In the genomic region with DNA sequence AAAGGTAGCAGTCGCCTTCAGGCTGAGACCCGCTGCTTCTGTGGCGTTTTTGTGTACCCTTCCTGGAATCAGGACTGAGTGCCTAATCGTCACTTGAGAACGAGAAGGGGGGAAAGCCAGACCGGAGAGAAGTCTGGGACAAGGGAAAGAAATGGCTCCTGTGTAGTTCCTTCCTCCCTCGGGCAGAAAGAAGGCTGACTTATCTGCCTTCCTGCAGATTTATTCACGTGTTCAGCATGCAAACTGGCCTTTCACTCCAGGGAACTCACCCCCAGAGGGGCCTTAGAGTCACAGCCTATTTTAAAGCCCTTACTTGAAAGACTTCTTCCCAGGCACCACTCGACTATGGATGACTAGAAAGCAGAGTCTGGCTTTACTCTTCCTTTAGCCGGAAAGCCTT, we compare ENCODE assay signal across 10 mouse cellular contexts. TPM values are rescaled to one million over a fixed set of nuclear protein-coding genes. Genes with fewer than 3 reads are reported as not detected.
DNase-seq lines count a peak whose midpoint lies in the region; ATAC-seq lines count a peak whose summit lies in the region.
"Had no signal": no experiment of that assay in that cellular context is flagged by ENCODE, and none has a peak within 500 bp of the region (broad histone marks: within the 10 kb centered on the region; RNA-seq: fewer than 3 reads in every experiment).

No protein-coding gene starts in this region.

- no peaks in the 10 kb centered on the region for H3K36me3 ChIP-seq in heart, embryonic 11.5 days (ENCODE audit: control insufficient read depth, insufficient read depth, low read length)
- no peaks in the 10 kb centered on the region for H3K36me3 ChIP-seq in hindbrain, embryonic 14.5 days (replicated peaks; ENCODE audit: control insufficient read depth, insufficient read depth)
- H3K36me3 ChIP-seq in midbrain, embryonic 12.5 days, result no peaks in the 10 kb centered on the region

- no peak for ATAC-seq in heart, embryonic 11.5 days (replicated peaks; ENCODE audit: insufficient number of reproducible peaks, low FRiP score, low TSS enrichment)
- ATAC-seq in hindbrain, embryonic 14.5 days (ENCODE audit: low FRiP score), result no peak
- ATAC-seq in midbrain, embryonic 12.5 days (ENCODE audit: low FRiP score, low read depth), result no peak

- no peak for DNase-seq in heart, postnatal 4 days
- DNase-seq in R1 (ENCODE audit: low read depth, low spot score), result peak; percentile 28
- DNase-seq in hindbrain, embryonic 14.5 days (ENCODE audit: low spot score), result no peak
- no peak for DNase-seq in ovary, postnatal 14 days (ENCODE audit: low spot score)
- no peak for DNase-seq in c-Kit-positive CD71-positive TER-119-positive erythroid progenitor cells, embryonic 14.5 days (ENCODE audit: low spot score)
- DNase-seq in cerebellum, adult 18-20 months, result no peak
- DNase-seq: cerebellum, adult 11 months; kidney, postnatal 10 days had no signal

- peak overlapping the region; percentile 69 for H3K4me2 ChIP-seq in heart, embryonic 11.5 days
- H3K4me2 ChIP-seq in hindbrain, embryonic 14.5 days (replicated peaks), result peak overlapping the region; percentile 97; the same call in 1 of the 2 replicates
- peak overlapping the region; percentile 95; the same call in 1 of the 2 replicates for H3K4me2 ChIP-seq in midbrain, embryonic 12.5 days (replicated peaks)

- H3K27ac ChIP-seq in heart, embryonic 11.5 days (ENCODE audit: low read depth, low read length), result peak overlapping the region; percentile 90
- H3K27ac ChIP-seq in hindbrain, embryonic 14.5 days, result peak overlapping the region; percentile 33; the same call in 1 of the 2 replicates
- H3K27ac ChIP-seq in midbrain, embryonic 12.5 days (replicated peaks), result peak overlapping the region; percentile 54

- WGBS in heart, embryonic 11.5 days (ENCODE audit: insufficient replicate concordance), result 12% methylated on average over 10 of the region's 10 CpGs
- 11% methylated on average over 10 of the region's 10 CpGs for WGBS in hindbrain, embryonic 14.5 days
- 7% methylated on average over 10 of the region's 10 CpGs for WGBS in midbrain, embryonic 12.5 days

- H3K9ac ChIP-seq in heart, embryonic 11.5 days (ENCODE audit: low read depth, low read length), result peak overlapping the region; percentile 67
- no peak overlapping the region for H3K9ac ChIP-seq in hindbrain, embryonic 14.5 days
- H3K9ac ChIP-seq in midbrain, embryonic 12.5 days (replicated peaks), result no peak overlapping the region

- peak overlapping the region; percentile 81 for H3K4me3 ChIP-seq in heart, embryonic 11.5 days (ENCODE audit: low read depth, low read length)
- no peak overlapping the region for H3K4me3 ChIP-seq in hindbrain, embryonic 14.5 days (replicated peaks; ENCODE audit: low read length)
- H3K4me3 ChIP-seq in midbrain, embryonic 12.5 days, result no peak overlapping the region

- H3K4me1 ChIP-seq in heart, embryonic 11.5 days (ENCODE audit: control insufficient read depth, insufficient read depth, low read length), result peaks cover 30% of the 10 kb centered on the region
- peaks cover 9% of the 10 kb centered on the region; the same call in 1 of the 2 replicates for H3K4me1 ChIP-seq in hindbrain, embryonic 14.5 days (replicated peaks; ENCODE audit: control insufficient read depth, insufficient read depth, low read length)
- H3K4me1 ChIP-seq in midbrain, embryonic 12.5 days, result peaks cover 30% of the 10 kb centered on the region

- no peaks in the 10 kb centered on the region for H3K9me3 ChIP-seq in heart, embryonic 11.5 days (replicated peaks; ENCODE audit: control insufficient read depth, low read length)
- no peaks in the 10 kb centered on the region for H3K9me3 ChIP-seq in hindbrain, embryonic 14.5 days (ENCODE audit: control insufficient read depth, low read length)
- H3K9me3 ChIP-seq in midbrain, embryonic 12.5 days, result no peaks in the 10 kb centered on the region

- H3K27me3 ChIP-seq in heart, embryonic 11.5 days (ENCODE audit: control insufficient read depth, insufficient read depth, low read length), result no peaks in the 10 kb centered on the region
- peaks cover 12% of the 10 kb centered on the region; the same call in 1 of the 2 replicates for H3K27me3 ChIP-seq in hindbrain, embryonic 14.5 days (ENCODE audit: control insufficient read depth, insufficient read depth, low read length)
- H3K27me3 ChIP-seq in midbrain, embryonic 12.5 days, result peaks cover 26% of the 10 kb centered on the region

RNA-seq across cellular contexts. Expression of gene Rassf3, which starts 1.3 kb away (rescaled TPM):
- 18.3 and 23.9 TPM in 2 replicates for polyA plus RNA-seq in heart, embryonic 11.5 days (2014; fragmentation: Nextera tagmentation; extraction: Ambion mirVana)
- total RNA-seq in heart, postnatal 4 days (2021), result 10 to 100 TPM; 82.2 to 85.0 TPM
- 5.8 and 6.5 TPM in 2 replicates for polyA plus RNA-seq in hindbrain, embryonic 14.5 days (2014; fragmentation: Nextera tagmentation; extraction: Ambion mirVana)
- polyA plus RNA-seq in midbrain, embryonic 12.5 days (2016; fragmentation: Nextera tagmentation; extraction: Ambion mirVana), result 6.7 and 7.8 TPM in 2 replicates

Comparison
In these comparisons a context has a peak if more than half of its experiments do, and no peak if none do; other contexts are left out.
1. H3K27ac ChIP-seq: peak in every context shown above with its lines; median percentile 90 in heart, embryonic 11.5 days; 54 in midbrain, embryonic 12.5 days; 33 in hindbrain, embryonic 14.5 days.